Mouse (Mus musculus) embryonic facial prominence, embryonic 11.5 days (tissue): ENCODE results near the gene 4933417A18Rik. TPM values are rescaled to one million over a fixed set of nuclear protein-coding genes. Genes with fewer than 3 reads are reported as not detected.
"Not testable (repeated sequence)": the region's sequence is repeated elsewhere in the genome, so short reads cannot be mapped to it uniquely, and the experiment has no call there.

Experiments
- ATAC-seq: fragments of 200-750 bp; cut with Nextera tagmentation; replicated peaks from 2 replicates; pipeline ENCODE4 v1.8.0; 2017; ENCODE audit warnings: low read depth; ENCODE audit not compliant: insufficient number of reproducible peaks, low FRiP score, low TSS enrichment
- DNase-seq: peaks from one replicate; pipeline ENCODE4 v3.0.0-alpha.2; 2015; ENCODE audit warnings: low spot score
- H3K27ac ChIP-seq: fragments of 300-500 bp; sonication (generic); replicated peaks from 2 replicates; pipeline ENCODE4 v1.5.1; 2014; ENCODE audit warnings: mild to moderate bottlenecking, low read depth, low read length, control low read depth
- H3K27me3 ChIP-seq: fragments of 300-500 bp; sonication (generic); 2 replicates; pipeline ENCODE4 v1.6.1; 2014; ENCODE audit warnings: mild to moderate bottlenecking, low read length, moderate library complexity, mixed read lengths; ENCODE audit not compliant: control insufficient read depth, insufficient read depth
- H3K36me3 ChIP-seq: fragments of 300-500 bp; sonication (generic); replicated peaks from 2 replicates; pipeline ENCODE4 v1.6.1; 2014; ENCODE audit warnings: low read depth, mild to moderate bottlenecking, low read length, moderate library complexity, mixed read lengths; ENCODE audit not compliant: control insufficient read depth, insufficient read depth
- H3K4me1 ChIP-seq: fragments of 300-500 bp; sonication (generic); 2 replicates; pipeline ENCODE4 v1.6.1; 2014; ENCODE audit warnings: low read length, mixed read lengths; ENCODE audit not compliant: control insufficient read depth, insufficient read depth
- H3K4me2 ChIP-seq: fragments of 300-500 bp; sonication (generic); 2 replicates; pipeline ENCODE4 v1.6.1; 2014; ENCODE audit warnings: low read depth, mild to moderate bottlenecking, control low read depth, low read length, moderate library complexity
- H3K4me3 ChIP-seq: fragments of 300-500 bp; sonication (generic); 2 replicates; pipeline ENCODE4 v1.5.1; 2014; ENCODE audit warnings: low read depth, low read length, control low read depth
- H3K9ac ChIP-seq: fragments of 300-500 bp; sonication (generic); replicated peaks from 2 replicates; pipeline ENCODE4 v1.6.1; 2014; ENCODE audit warnings: mild to moderate bottlenecking, control low read depth, low read length
- H3K9me3 ChIP-seq: fragments of 300-500 bp; sonication (generic); replicated peaks from 2 replicates; pipeline ENCODE4 v1.6.1; 2016; ENCODE audit warnings: mild to moderate bottlenecking, low read length, inconsistent platforms, mixed read lengths; ENCODE audit not compliant: control insufficient read depth
- WGBS: fragments of 180-500 bp; shearing (Covaris S2); extraction: QIAGEN DNeasy Blood & Tissue Kit; methylation state at CpG from one replicate; pipeline ENCODE4 v1.1.7; 2014; 5-methylcytosine and 5-hydroxymethylcytosine counted together
- polyA plus RNA-seq: library from polyadenylated mRNA; unstranded; fragments of >200 nt; fragmentation: Nextera tagmentation; extraction: Ambion mirVana; gene quantifications from 2 replicates; pipeline ENCODE4 v1.2.1, GENCODE M21; 2014

Gene 4933417A18Rik
- polyA plus RNA-seq, 1 experiment from 2014 or later = not detected

DNA sequence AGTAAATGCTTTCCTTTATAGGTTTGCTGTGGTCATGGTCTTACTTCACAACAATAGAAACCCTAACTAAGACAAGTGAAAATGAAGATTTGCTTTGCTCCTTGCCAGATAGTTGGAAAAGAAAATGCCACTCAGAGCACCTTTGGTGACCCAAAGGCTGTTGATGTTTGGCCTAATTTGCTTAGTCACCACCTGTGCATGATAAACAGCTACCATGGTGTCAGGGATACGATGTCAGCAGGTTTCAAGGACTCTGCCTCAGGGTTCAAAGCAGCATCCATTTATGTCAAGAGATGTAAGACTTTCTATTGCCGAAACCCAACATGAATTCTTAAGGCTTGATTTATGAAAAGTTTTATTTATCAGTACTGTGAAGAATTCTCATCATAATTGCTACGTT lies 53.2 kb downstream of the 4933417A18Rik start:
- Histone ChIP-seq H3K4me2 (no peak overlapping the region), H3K4me3 (no peak overlapping the region), H3K27me3 (no peaks in the 10 kb centered on the region), H3K4me1 (no peaks in the 10 kb centered on the region), H3K27ac (no peak overlapping the region), H3K9me3 (no peaks in the 10 kb centered on the region), H3K9ac (no peak overlapping the region), H3K36me3 (peaks cover 2% of the 10 kb centered on the region)
- DNase-seq (no peak), ATAC-seq (no peak)
- WGBS = 89% methylated on average over 3 of the region's 3 CpGs

DNA sequence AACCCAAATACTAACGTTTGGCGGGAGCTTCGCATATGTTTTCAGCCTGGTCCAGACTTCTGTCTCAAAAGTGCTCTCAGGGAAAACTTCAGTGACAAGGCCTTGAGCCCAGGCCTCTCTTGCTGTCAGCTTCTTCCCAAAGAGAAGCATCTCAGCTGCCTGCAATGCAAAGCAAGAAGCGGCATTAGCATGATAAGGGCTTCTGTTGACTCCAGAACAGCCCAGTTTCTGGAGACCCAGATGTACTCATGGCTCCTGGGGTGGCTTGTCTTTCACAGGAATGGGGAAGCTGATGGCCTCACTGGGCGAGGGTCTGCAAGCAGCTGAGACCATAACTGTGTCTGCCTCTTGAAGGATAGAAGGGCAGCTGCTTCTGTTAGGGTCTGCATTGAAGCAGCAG lies 54.4 kb downstream of the 4933417A18Rik start:
- 70% methylated on average over 5 of the region's 5 CpGs for WGBS
- ATAC-seq, H3K4me3 ChIP-seq, H3K27me3 ChIP-seq, H3K4me1 ChIP-seq, H3K9me3 ChIP-seq, H3K9ac ChIP-seq, H3K4me2 ChIP-seq, DNase-seq, H3K27ac ChIP-seq, H3K36me3 ChIP-seq: not testable (repeated sequence)

DNA sequence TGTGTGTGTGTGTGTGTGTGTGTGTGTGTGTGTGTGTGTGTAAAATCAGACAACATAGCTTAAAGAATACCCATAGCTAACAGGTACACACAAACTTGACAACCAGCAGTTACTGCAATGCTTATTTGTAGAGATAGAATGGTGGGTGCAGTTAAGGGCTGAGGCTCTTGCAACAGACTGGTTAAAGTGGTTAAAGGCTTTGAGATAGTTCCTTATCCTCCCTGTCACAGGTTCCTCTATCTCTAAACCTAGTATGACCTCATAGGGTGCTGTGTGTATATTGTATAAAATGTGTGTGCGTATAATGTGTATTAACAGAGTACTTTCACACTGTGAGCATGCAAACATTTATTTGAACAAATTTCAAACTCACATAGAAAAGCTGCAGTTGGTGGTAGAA lies 59.3 kb downstream of the 4933417A18Rik start:
- not testable (repeated sequence) for H3K4me2 ChIP-seq, H3K4me3 ChIP-seq, H3K4me1 ChIP-seq, H3K9me3 ChIP-seq, H3K9ac ChIP-seq, H3K27me3 ChIP-seq, DNase-seq, ATAC-seq, H3K36me3 ChIP-seq, H3K27ac ChIP-seq
- WGBS = 94% methylated on average over 1 of the region's 1 CpGs

DNA sequence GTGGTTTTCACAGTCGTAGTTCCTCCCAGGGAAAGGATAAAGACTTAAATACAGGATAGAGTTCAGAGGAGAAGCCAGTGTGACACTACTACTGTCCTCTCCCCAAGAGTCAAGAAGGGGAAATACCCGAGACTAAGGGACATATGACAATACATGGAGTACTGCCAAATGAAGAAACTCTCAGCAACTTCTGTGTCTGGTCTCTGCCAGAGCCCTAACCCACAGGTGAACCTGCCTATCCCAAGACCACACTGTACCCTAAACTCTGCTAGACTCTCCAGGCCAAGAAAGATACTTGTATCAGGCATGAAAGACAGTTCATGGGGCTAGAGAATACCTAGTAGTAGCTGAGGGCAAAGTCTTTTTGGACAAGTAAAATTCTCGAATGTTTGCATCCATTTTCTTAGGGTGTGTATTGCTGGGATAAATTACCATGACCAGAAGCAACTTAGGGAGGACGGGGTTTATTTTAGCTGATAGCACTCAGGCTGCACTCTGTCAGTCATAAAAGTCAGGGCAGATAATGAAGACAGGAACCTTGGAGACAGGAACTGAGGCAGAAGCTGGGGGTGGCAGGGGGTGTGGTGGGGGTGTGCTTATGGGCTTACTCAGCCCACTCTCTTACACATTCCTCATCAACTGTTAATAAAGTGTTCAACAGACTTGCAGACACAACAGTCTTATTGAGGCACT lies 67.5 kb downstream of the 4933417A18Rik start:
- no peak for ATAC-seq
- 79% methylated on average over 4 of the region's 4 CpGs for WGBS
- H3K4me1 ChIP-seq = no peaks in the 10 kb centered on the region
- H3K4me2 ChIP-seq = no peak overlapping the region
- H3K27me3 ChIP-seq = no peaks in the 10 kb centered on the region
- no peak overlapping the region for H3K27ac ChIP-seq
- H3K4me3 ChIP-seq = no peak overlapping the region
- H3K9ac ChIP-seq = no peak overlapping the region
- H3K9me3 ChIP-seq = no peaks in the 10 kb centered on the region
- H3K36me3 ChIP-seq = no peaks in the 10 kb centered on the region; the same call in 1 of the 2 replicates
- DNase-seq = no peak

DNA sequence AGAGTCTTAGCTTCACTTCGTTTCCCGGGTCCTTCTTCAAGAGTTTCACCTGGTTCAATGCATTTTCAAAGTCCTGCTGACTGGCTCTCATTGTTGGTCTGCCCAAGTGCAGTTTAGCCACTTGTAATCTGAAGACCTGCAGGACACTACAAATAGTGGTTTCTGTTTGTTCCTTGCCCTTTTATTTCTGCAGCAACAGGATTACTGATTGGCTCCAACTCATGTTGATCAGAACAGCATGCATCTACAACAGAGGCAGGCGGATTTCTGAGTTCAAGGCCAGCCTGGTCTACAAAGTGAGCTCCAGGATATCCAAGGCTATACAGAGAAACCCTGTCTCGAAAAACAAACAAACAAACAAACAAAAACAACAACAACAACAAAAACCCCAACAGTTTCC lies 68.9 kb downstream of the 4933417A18Rik start:
- 83% methylated on average over 4 of the region's 4 CpGs for WGBS
- H3K27ac ChIP-seq = no peak overlapping the region
- H3K36me3 ChIP-seq = no peaks in the 10 kb centered on the region; the same call in 1 of the 2 replicates
- no peaks in the 10 kb centered on the region for H3K9me3 ChIP-seq
- H3K9ac ChIP-seq = no peak overlapping the region
- DNase-seq (peak; percentile 2), ATAC-seq (no peak)
- peak overlapping the region; percentile 72 for H3K4me2 ChIP-seq
- H3K4me1 ChIP-seq = no peaks in the 10 kb centered on the region
- peak overlapping the region; percentile 57 for H3K4me3 ChIP-seq
- no peaks in the 10 kb centered on the region for H3K27me3 ChIP-seq

DNA sequence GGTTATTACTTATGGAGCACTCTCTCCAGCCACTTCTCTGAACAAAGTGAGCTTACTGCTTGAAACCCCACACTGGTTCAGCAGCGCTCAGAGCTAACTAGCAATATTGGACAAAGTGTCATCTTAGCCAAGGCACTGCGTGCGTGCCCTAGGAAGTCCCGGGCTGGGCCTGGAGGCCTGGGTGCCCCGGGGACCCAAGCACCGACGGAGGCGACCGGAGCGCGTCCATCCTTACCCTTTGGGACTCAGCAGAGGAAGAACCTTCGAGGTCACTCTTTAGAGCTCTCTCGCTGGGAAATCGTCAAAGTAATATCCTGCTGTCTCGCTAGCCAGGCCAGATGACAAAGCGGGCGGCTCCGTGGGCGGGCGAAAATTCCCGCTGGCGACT lies 69.4 kb downstream of the 4933417A18Rik start:
- Histone ChIP-seq H3K9me3 (no peaks in the 10 kb centered on the region), H3K27ac (peak overlapping the region; percentile 52; the same call in 1 of the 2 replicates), H3K4me2 (peak overlapping the region; percentile 72), H3K9ac (peak overlapping the region; percentile 84), H3K27me3 (no peaks in the 10 kb centered on the region), H3K36me3 (no peaks in the 10 kb centered on the region; the same call in 1 of the 2 replicates), H3K4me1 (no peaks in the 10 kb centered on the region), H3K4me3 (peak overlapping the region; percentile 57)
- peak; percentile 64 for ATAC-seq
- DNase-seq = peak; percentile 48
- WGBS = under 1% methylated on average over 22 of the region's 22 CpGs

DNA sequence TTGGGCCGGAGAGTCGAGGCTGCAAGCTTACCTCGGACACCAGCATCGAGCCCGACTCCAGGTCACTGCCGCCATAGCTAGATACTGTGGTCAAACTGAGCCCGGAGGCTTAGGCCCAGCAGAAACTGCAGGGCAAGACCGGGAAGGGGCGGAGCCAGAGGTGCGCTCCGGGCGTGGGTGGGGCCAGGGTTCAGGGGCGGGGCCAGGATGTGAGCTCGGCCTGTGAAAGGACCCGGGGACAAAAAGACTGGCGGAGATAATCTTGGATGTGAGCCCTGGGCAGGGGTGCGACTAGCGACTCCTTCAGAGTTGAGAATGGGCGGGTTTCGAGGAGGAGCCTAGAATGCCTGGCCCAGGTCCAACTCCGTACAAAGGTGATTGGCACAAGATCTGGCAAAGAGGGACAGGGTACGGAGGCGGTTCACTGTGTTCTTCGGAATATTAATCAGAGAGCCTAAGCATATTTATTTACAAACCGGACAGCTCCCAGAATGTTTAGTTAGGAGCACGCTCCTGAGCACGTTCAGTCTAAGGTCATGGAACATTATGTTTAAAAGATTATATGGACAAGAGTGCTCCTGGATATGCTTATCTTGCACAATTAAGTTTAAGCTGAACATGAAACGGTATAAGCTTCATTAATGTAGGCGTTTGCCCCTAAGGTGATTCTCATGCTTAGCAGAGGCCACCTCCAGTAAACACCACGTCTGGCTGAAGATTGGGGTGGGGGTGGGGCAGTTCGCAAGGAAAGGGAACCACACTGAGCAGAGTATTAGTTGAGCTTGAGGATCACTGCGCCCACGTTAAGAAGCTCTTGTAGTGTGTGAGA lies 70.0 kb downstream of the 4933417A18Rik start:
- no peaks in the 10 kb centered on the region for H3K27me3 ChIP-seq
- no peaks in the 10 kb centered on the region for H3K9me3 ChIP-seq
- 2% methylated on average over 33 of the region's 33 CpGs for WGBS
- ATAC-seq (peak; percentile 99), DNase-seq (peak; percentile 95)
- H3K4me1 ChIP-seq = no peaks in the 10 kb centered on the region
- H3K4me3 ChIP-seq = peak overlapping the region; percentile 57
- peak overlapping the region; percentile 52; the same call in 1 of the 2 replicates for H3K27ac ChIP-seq
- H3K9ac ChIP-seq = peak overlapping the region; percentile 84
- H3K36me3 ChIP-seq = no peaks in the 10 kb centered on the region
- peak overlapping the region; percentile 72 for H3K4me2 ChIP-seq

DNA sequence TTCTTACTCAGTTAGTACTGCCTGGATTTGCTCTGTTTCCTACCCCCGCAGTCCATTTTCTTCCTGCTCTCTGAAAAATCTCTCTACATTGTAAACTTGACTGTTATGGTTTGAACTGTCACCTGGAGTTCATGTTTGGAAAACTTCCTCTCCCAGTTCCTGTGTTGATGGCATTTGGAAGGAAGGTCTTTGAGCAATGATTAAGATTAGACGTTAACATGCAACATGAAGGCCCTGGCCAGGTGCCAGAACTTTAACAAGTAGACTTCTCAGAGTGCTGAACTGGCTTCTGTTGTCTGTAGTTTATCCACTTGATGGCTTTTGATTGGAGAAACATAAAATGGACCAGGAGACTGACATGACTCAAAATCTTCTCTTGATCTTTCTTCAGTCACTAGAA lies 71.7 kb downstream of the 4933417A18Rik start:
- WGBS = 90% methylated on average over 2 of the region's 2 CpGs
- no peaks in the 10 kb centered on the region for H3K4me1 ChIP-seq
- no peak overlapping the region for H3K9ac ChIP-seq
- no peak overlapping the region for H3K4me3 ChIP-seq
- H3K9me3 ChIP-seq = no peaks in the 10 kb centered on the region
- ATAC-seq (no peak), DNase-seq (no peak)
- no peaks in the 10 kb centered on the region for H3K27me3 ChIP-seq
- no peak overlapping the region for H3K4me2 ChIP-seq
- no peak overlapping the region for H3K27ac ChIP-seq
- no peaks in the 10 kb centered on the region for H3K36me3 ChIP-seq
